In genomic region chr10:24823697-24824535, GRCm38 (mm10) we compare ENCODE assay signal across 9 mouse cellular contexts. TPM values are rescaled to one million over a fixed set of nuclear protein-coding genes. Genes with fewer than 3 reads are reported as not detected.
DNase-seq lines count a peak whose midpoint lies in the region; ATAC-seq and TF ChIP-seq lines count a peak whose summit lies in the region.
"Had no signal": no experiment of that assay in that cellular context is flagged by ENCODE, and none has a peak within 500 bp of the region (broad histone marks: within the 10 kb centered on the region; RNA-seq: fewer than 3 reads in every experiment).

No protein-coding gene starts in this region.

- WGBS in lung, embryonic 14.5 days, result 61% methylated on average over 16 of the region's 16 CpGs
- 76% methylated on average over 16 of the region's 16 CpGs for WGBS in liver, adult 2 months
- WGBS in stomach, postnatal 0 days, result 51% methylated on average over 16 of the region's 16 CpGs
- 87% methylated on average over 16 of the region's 16 CpGs for whole genome bisulfite sequencing in forebrain, embryonic 13.5 days

- no peaks in the 10 kb centered on the region for H3K36me3 ChIP-seq in lung, embryonic 14.5 days (ENCODE audit: insufficient read depth)
- peaks cover 50% of the 10 kb centered on the region for H3K36me3 ChIP-seq in liver, adult 2 months (ENCODE audit: control insufficient read depth, insufficient read depth, low read length)
- H3K36me3 ChIP-seq in stomach, postnatal 0 days (ENCODE audit: control insufficient read depth, insufficient read depth, low read length), result no peaks in the 10 kb centered on the region
- H3K36me3 ChIP-seq in forebrain, embryonic 13.5 days (ENCODE audit: poor library complexity, severe bottlenecking), result no peaks in the 10 kb centered on the region

- ATAC-seq in lung, embryonic 14.5 days (ENCODE audit: insufficient read depth), result no peak
- no peak for ATAC-seq in stomach, postnatal 0 days (ENCODE audit: low FRiP score, low TSS enrichment)
- no peak for ATAC-seq in forebrain, embryonic 13.5 days
- no peak for ATAC-seq in cerebellum, adult (ENCODE audit: insufficient number of reproducible peaks, low FRiP score, low TSS enrichment)
- ATAC-seq: forebrain, embryonic 16.5 days had no signal

- peak overlapping the region; percentile 24 for H3K4me2 ChIP-seq in lung, embryonic 14.5 days
- H3K4me2 ChIP-seq in stomach, postnatal 0 days (replicated peaks; ENCODE audit: low read depth), result peak overlapping the region; percentile 15; the same call in 1 of the 2 replicates
- H3K4me2 ChIP-seq in forebrain, embryonic 13.5 days, result no peak overlapping the region

- TF ChIP-seq CTCF in lung, embryonic 14.5 days (IDR thresholded peaks at IDR 0.05; ENCODE audit: low read depth), result no peak
- no peak for TF ChIP-seq CTCF in liver, adult 2 months (IDR thresholded peaks at IDR 0.05; ENCODE audit: low read depth, low read length)
- no peak for TF ChIP-seq CTCF in stomach, postnatal 0 days (IDR thresholded peaks at IDR 0.05; ENCODE audit: low read depth)

- no peaks in the 10 kb centered on the region for H3K27me3 ChIP-seq in lung, embryonic 14.5 days (ENCODE audit: insufficient read depth, low read length)
- no peaks in the 10 kb centered on the region for H3K27me3 ChIP-seq in liver, adult 2 months (ENCODE audit: control insufficient read depth, insufficient read depth, low read length)
- no peaks in the 10 kb centered on the region for H3K27me3 ChIP-seq in stomach, postnatal 0 days (ENCODE audit: control insufficient read depth, insufficient read depth, low read length)
- H3K27me3 ChIP-seq in forebrain, embryonic 13.5 days, result no peaks in the 10 kb centered on the region

- no peak overlapping the region for H3K4me3 ChIP-seq in lung, embryonic 14.5 days (ENCODE audit: low read depth, low read length)
- peak overlapping the region; percentile 12; the same call in 1 of the 2 replicates for H3K4me3 ChIP-seq in liver, adult 2 months (ENCODE audit: insufficient read depth, low read depth, low read length)
- H3K4me3 ChIP-seq in stomach, postnatal 0 days (ENCODE audit: low read depth, low read length), result no peak overlapping the region
- H3K4me3 ChIP-seq in forebrain, embryonic 13.5 days, result no peak overlapping the region

- no peak overlapping the region for H3K9ac ChIP-seq in lung, embryonic 14.5 days
- no peak overlapping the region for H3K9ac ChIP-seq in liver, adult 2 months (ENCODE audit: low read depth, low read length)
- H3K9ac ChIP-seq in stomach, postnatal 0 days (ENCODE audit: low read length), result no peak overlapping the region
- H3K9ac ChIP-seq in forebrain, embryonic 13.5 days, result no peak overlapping the region

- peak overlapping the region; percentile 32; the same call in 1 of the 2 replicates for H3K27ac ChIP-seq in lung, embryonic 14.5 days (ENCODE audit: low read depth)
- no peak overlapping the region for H3K27ac ChIP-seq in liver, adult 2 months (replicated peaks; ENCODE audit: insufficient read depth, low read depth, low read length)
- 0 out of 2 replicates have a peak overlapping the region, but pooled peaks have one; percentile 53 for H3K27ac ChIP-seq in stomach, postnatal 0 days (replicated peaks)
- H3K27ac ChIP-seq in forebrain, embryonic 13.5 days, result no peak overlapping the region

- TF ChIP-seq EP300 in stomach, postnatal 0 days (optimal IDR thresholded peaks at IDR 0.05), result no peak

- no peaks in the 10 kb centered on the region for H3K9me3 ChIP-seq in lung, embryonic 14.5 days (ENCODE audit: low read depth, low read length)
- H3K9me3 ChIP-seq in stomach, postnatal 0 days (ENCODE audit: control insufficient read depth, low read length), result no peaks in the 10 kb centered on the region
- H3K9me3 ChIP-seq in forebrain, embryonic 13.5 days (replicated peaks), result no peaks in the 10 kb centered on the region

- no peaks in the 10 kb centered on the region for H3K4me1 ChIP-seq in lung, embryonic 14.5 days (ENCODE audit: insufficient read depth)
- no peaks in the 10 kb centered on the region for H3K4me1 ChIP-seq in liver, adult 2 months (ENCODE audit: control insufficient read depth, insufficient read depth, low read length)
- H3K4me1 ChIP-seq in stomach, postnatal 0 days (replicated peaks; ENCODE audit: control insufficient read depth, insufficient read depth), result 0 out of 2 replicates have a peak, but pooled peaks cover 2% of the 10 kb centered on the region
- H3K4me1 ChIP-seq in forebrain, embryonic 13.5 days, result peaks cover 7% of the 10 kb centered on the region

- DNase-seq in lung, embryonic 14.5 days, result peak; percentile 46
- DNase-seq in lung, postnatal 25 days (ENCODE audit: low spot score), result no peak
- DNase-seq in c-Kit-positive CD71-negative TER-119-negative erythroid progenitor cells, embryonic 14.5 days (ENCODE audit: low read depth), result peak; percentile 19
- DNase-seq in liver, adult 2 months (ENCODE audit: extremely low read depth, low read depth, low spot score), result no peak
- no peak for DNase-seq in stomach, postnatal 0 days (ENCODE audit: low spot score)
- no peak for DNase-seq in cerebellum, postnatal 4 days (ENCODE audit: low spot score in 2 of 2)

- no peak for TF ChIP-seq POLR2A in liver, adult 2 months (IDR thresholded peaks at IDR 0.05; ENCODE audit: extremely low read depth, insufficient read depth, low read length)

- no peaks in the 10 kb centered on the region for H3K79me2 ChIP-seq in liver, adult 2 months (ENCODE audit: control insufficient read depth, insufficient read depth, low read length)

RNA-seq across cellular contexts. Expression of gene Enpp3, which starts 18.7 kb away (rescaled TPM):
- polyA plus RNA-seq in lung, embryonic 14.5 days (2014; fragmentation: Nextera tagmentation; extraction: Ambion mirVana), result 2.4 and 4.2 TPM in 2 replicates
- 39.7 and 60.6 TPM in 2 replicates for total RNA-seq in liver, adult 2 months (2014; rRNA removed)
- polyA plus RNA-seq in liver, adult 2 months (2012; rRNA removed), result 11.4 and 12.4 TPM in 2 replicates
- polyA plus RNA-seq in stomach, postnatal 0 days (2015; fragmentation: Nextera tagmentation; extraction: Ambion mirVana), result 3.4 TPM in 2 replicates
- polyA plus RNA-seq in forebrain, embryonic 13.5 days (2015; fragmentation: Nextera tagmentation; extraction: Ambion mirVana), result 2.8 TPM in 2 replicates

RNA-seq across cellular contexts. Expression of gene Med23, which starts 45.9 kb away (rescaled TPM):
- 26.5 and 30.8 TPM in 2 replicates for polyA plus RNA-seq in lung, embryonic 14.5 days (2014; fragmentation: Nextera tagmentation; extraction: Ambion mirVana)
- total RNA-seq in liver, adult 2 months (2014; rRNA removed), result 7.7 and 9.6 TPM in 2 replicates
- polyA plus RNA-seq in liver, adult 2 months (2012; rRNA removed), result 5.5 and 6.2 TPM in 2 replicates
- 5.8 and 5.9 TPM in 2 replicates for polyA plus RNA-seq in stomach, postnatal 0 days (2015; fragmentation: Nextera tagmentation; extraction: Ambion mirVana)
- 27.9 and 28.8 TPM in 2 replicates for polyA plus RNA-seq in forebrain, embryonic 13.5 days (2015; fragmentation: Nextera tagmentation; extraction: Ambion mirVana)

Comparison
In these comparisons a context has a peak if more than half of its experiments do, and no peak if none do; other contexts are left out.
1. DNase-seq: peak in lung, embryonic 14.5 days (single experiment) and c-Kit-positive CD71-negative TER-119-negative erythroid progenitor cells, embryonic 14.5 days (single experiment); none in lung, postnatal 25 days (single experiment), liver, adult 2 months (single experiment), stomach, postnatal 0 days (single experiment) and cerebellum, postnatal 4 days (0 of 2).
2. H3K27ac ChIP-seq: peak in lung, embryonic 14.5 days (single experiment) and stomach, postnatal 0 days (single experiment); none in liver, adult 2 months (single experiment) and forebrain, embryonic 13.5 days (single experiment).